Mouse (Mus musculus) right cerebral cortex, postnatal 36 days (tissue): ENCODE data around the gene Cep97.
"Not testable (repeated sequence)": the region's sequence is repeated elsewhere in the genome, so short reads cannot be mapped to it uniquely, and the experiment has no call there.

Experiments
- DNase-seq, 2 experiments: peaks; one replicate each; pipeline ENCODE4 v3.0.0; 2022; ENCODE audit warnings: low spot score in 2 of 2, mixed read lengths in 1 of 2

Cep97 gene

GRCm38 (mm10) chr16:55890346-55891136 is 44.1 kb downstream of the Cep97 start:
- DNase-seq = no peak

- no peak for DNase-seq
These were observed 45.2 kb downstream of the Cep97 start for GRCm38 (mm10) chr16:55889451-55889850.

GRCm38 (mm10) chr16:55888584-55888960 is 46.1 kb downstream of the Cep97 start:
- DNase-seq = no peak

DNA sequence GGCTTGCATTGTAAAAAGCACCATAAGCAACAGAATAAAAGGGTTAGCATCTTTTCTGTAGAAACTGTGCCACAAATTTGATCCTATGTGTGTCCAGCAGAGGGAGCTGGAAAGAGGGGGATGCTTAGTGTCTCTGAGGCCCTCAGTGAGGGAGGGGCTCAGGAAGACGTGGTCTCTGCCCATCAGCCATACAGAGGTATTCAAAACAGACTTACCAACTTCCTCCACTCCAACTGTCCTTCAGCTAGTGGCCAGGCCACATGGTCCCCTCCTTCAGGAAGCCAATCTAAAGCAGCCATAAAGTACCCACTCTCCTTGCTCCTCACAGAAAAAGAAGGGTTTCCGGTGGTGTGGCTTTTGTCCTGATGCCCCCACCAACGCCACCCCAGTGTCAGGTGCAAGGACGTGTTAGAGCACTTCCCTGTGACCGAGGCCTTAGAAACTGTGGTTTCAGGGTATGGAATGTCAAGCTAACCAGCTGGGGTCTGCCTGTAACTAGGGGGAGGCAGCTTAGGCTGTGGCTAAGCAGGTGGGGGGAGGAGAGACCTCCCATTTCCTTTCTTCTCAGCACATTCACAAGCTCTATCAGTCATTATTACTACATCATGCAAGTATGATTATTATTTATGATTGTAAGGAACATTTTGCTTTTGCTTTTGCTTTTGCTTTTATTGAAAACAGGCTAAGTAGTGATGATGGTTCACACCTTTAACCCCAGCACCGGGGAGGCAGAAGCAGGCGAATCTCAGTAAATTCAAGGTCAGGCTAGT is 46.7 kb downstream of the Cep97 start:
- DNase-seq = no peak

DNA sequence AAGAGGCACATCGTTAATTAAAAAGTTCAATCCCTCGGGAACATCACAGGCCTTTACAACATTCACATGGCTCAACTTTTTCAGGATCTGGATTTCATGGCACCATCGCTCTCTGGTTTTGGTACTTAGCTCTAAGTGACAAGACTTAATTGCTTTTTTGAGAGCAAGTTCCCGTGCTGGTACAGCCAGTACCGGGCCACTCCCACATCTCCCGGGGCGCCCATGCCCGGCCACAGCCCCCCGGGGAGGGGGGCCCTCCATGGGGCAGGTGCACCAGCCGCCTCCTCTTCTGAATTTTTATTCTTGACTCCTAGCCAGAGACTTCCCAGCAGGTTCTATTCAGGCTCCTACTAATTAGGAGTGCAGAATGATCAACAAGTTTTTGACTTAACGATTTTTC is 50.4 kb downstream of the Cep97 start:
- no peak for DNase-seq

- DNase-seq = no peak
These were observed 58.6 kb downstream of the Cep97 start for GRCm38 (mm10) chr16:55876025-55876424.

- no peak for DNase-seq
These were observed 70.8 kb downstream of the Cep97 start for GRCm38 (mm10) chr16:55863832-55864231.

DNA sequence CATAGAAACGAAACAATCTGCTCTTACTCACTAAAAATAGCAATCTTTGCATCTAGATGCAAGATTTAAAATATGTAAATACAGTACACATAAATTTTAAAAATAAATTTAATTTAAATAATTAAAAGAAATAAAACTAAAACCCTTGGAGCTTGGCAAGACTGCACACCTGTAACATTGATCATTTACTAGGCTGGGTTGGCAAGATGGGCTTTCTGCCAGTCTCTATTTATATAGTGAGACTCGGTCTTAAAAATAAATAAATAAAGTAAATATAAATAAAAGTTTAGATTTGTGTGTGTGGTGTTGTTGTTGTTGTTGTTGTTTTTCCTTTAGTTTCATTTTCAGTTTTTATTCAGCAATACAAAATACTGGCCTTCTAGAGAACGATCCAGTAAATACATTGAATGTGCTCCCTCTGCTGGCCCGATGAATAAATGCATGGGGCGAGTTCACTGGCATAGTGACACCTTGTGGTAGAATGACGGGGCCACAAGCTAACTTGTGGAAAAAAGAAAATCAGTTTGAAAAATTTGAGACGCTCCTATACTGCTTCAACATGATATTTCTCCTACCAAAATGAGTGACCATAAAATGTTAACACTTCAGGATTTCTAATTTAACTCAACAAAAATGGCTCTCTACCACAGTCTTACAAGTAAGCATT is 71.4 kb downstream of the Cep97 start:
- DNase-seq = peak; percentile 33 to 36

- DNase-seq = peak in 1 of 2 experiments; percentile 29
These were observed 73.6 kb downstream of the Cep97 start for GRCm38 (mm10) chr16:55861104-55861503.

- DNase-seq = not testable (repeated sequence)
These were observed 75.2 kb downstream of the Cep97 start for GRCm38 (mm10) chr16:55859421-55859820.

DNA sequence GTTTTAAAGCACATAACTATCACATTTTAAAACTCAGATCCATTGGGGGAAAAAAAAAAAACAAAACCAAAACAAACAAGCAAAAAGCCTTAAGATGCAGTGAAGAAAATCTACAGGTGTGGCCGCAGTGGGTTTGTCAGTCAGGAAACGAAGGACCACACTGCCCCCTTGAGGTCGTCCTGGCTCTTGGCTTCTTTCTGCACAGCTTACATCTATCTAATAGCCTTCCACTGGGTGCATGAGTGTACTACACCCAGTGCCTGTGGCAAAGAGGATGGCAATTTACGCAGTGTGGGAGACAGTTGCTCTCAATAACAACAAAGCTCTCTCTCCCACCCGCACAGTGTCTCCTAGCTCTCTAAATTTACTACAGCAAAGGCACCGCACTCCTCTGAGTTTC is 76.2 kb downstream of the Cep97 start:
- peak; percentile 58 to 60 for DNase-seq

- DNase-seq = peak in 1 of 2 experiments; percentile 21
These were observed 81.5 kb downstream of the Cep97 start for GRCm38 (mm10) chr16:55852943-55853727.

GRCm38 (mm10) chr16:55852515-55852914 is 82.1 kb downstream of the Cep97 start:
- DNase-seq = no peak

DNA sequence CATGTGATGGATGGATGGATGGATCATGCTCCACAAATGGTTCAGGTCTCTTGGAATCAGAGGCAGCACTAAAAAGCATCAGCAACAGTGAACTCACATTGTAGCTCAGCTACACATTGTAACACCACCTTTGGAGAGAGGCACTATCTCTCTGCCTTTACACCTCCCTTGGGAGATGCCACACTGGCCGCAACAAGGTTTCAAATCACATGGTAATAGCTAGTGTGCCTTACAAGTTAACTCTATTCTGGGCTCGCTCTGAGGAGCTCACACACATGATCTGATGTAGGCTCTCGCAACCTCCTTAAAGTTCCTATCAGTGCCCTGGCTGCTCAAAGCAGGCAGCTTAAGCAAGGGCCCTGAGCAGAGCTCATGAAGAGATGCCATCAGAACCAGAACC is 84.2 kb downstream of the Cep97 start:
- DNase-seq = no peak
